8 mouse cellular contexts compared by ENCODE assay signal in the genomic region with DNA sequence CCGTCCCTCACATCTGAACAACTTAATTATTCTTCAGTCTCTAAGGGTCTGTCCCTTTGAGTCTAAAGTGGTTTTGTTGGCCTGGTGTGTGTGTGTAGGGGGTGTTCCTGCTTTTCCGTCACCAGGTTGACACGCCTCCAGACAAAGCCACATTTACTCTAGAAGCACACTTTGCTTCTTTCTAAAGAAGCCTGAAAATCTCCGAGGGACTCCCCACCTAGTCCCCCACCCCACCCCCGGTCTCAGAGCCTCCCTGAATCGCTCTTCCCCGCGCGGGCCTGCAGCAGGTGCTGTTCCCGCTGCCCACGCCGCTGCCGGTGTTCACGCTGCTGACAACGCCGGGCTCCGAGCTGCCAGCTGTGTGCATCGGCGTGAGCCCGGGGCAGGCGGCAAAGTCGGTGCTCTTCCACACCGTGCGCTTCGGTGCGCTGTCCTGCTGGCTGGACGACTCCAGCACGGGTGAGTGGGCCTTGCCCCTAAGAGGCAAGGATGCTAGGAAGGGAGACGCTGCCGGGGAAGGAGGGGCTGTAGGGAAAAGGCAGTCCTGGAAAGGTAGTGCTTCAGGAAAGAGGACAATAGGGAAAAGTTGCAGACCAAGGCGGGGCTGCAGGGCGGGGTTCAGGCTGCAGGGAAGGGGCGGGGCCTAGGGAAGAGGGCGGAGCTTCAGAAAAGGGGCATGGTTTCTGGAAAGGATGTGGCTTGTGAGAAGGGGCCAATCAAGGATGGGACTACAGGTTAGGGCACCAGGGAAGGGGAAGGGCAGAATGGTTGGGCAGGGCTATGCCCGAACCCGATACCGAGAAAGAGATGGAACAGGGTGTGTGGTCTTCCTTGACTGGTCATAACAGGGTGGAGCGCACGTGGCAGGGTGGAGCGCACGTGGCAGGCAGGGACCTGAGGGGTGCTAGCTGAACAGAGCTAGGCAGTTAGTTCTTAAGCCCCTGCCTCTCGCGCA. TPM values are rescaled to one million over a fixed set of nuclear protein-coding genes. Genes with fewer than 3 reads are reported as not detected.
DNase-seq lines count a peak whose midpoint lies in the region; ATAC-seq and TF ChIP-seq lines count a peak whose summit lies in the region.

No protein-coding gene starts in this region.

- 3% methylated on average over 43 of the region's 43 CpGs for WGBS in bone marrow, adult 2 months
- 5% methylated on average over 43 of the region's 43 CpGs for WGBS in forebrain, embryonic 15.5 days
- 7% methylated on average over 43 of the region's 43 CpGs for WGBS in hindbrain, embryonic 12.5 days
- 7% methylated on average over 43 of the region's 43 CpGs for WGBS in limb, embryonic 10.5 days
- WGBS in midbrain, embryonic 10.5 days: 6% methylated on average over 43 of the region's 43 CpGs
- 5% methylated on average over 43 of the region's 43 CpGs for whole genome bisulfite sequencing in small intestine, adult 2 months

- peak overlapping the region; percentile 85 for H3K27ac ChIP-seq in CH12.LX (ENCODE audit: insufficient read depth, low read depth)
- H3K27ac ChIP-seq in bone marrow, adult 2 months (ENCODE audit: control insufficient read depth, insufficient read depth, low read depth, low read length, poor library complexity): peak overlapping the region; percentile 72
- H3K27ac ChIP-seq in forebrain, embryonic 15.5 days (replicated peaks): peak overlapping the region; percentile 47; the same call in 1 of the 2 replicates
- H3K27ac ChIP-seq in hindbrain, embryonic 12.5 days: peak overlapping the region; percentile 44; the same call in 1 of the 2 replicates
- peak overlapping the region; percentile 92 for H3K27ac ChIP-seq in limb, embryonic 10.5 days
- peak overlapping the region; percentile 88 for H3K27ac ChIP-seq in midbrain, embryonic 10.5 days (replicated peaks)
- no peak overlapping the region for H3K27ac ChIP-seq in small intestine, adult 2 months (ENCODE audit: insufficient read depth, low read depth, low read length)

- TF ChIP-seq EP300 in CH12.LX (IDR thresholded peaks at IDR 0.05; ENCODE audit: low read length): peak; percentile 17; the same call in 1 of the 2 replicates

- H3K79me2 ChIP-seq in CH12.LX (replicated peaks; ENCODE audit: control insufficient read depth, extremely low read depth, insufficient read depth, poor library complexity, severe bottlenecking): no peaks in the 10 kb centered on the region

- no peaks in the 10 kb centered on the region for H3K27me3 ChIP-seq in CH12.LX (replicated peaks)
- 0 out of 2 replicates have a peak, but pooled peaks cover 5% of the 10 kb centered on the region for H3K27me3 ChIP-seq in forebrain, embryonic 15.5 days
- H3K27me3 ChIP-seq in hindbrain, embryonic 12.5 days: peaks cover 15% of the 10 kb centered on the region
- H3K27me3 ChIP-seq in limb, embryonic 10.5 days (ENCODE audit: low read depth, poor library complexity, severe bottlenecking): peaks cover 7% of the 10 kb centered on the region; the same call in 1 of the 2 replicates
- H3K27me3 ChIP-seq in midbrain, embryonic 10.5 days (ENCODE audit: low read depth, poor library complexity, severe bottlenecking): peaks cover 18% of the 10 kb centered on the region
- H3K27me3 ChIP-seq in small intestine, adult 2 months (ENCODE audit: control insufficient read depth, insufficient read depth, low read length): no peaks in the 10 kb centered on the region

- peaks cover 76 to 88% of the 10 kb centered on the region in 2 experiments for H3K36me3 ChIP-seq in CH12.LX (replicated peaks in 1 of 2; ENCODE audit: control insufficient read depth in 1 of 2, insufficient read depth in 1 of 2, low read length in 1 of 2)
- no peaks in the 10 kb centered on the region for H3K36me3 ChIP-seq in forebrain, embryonic 15.5 days
- H3K36me3 ChIP-seq in hindbrain, embryonic 12.5 days: no peaks in the 10 kb centered on the region
- H3K36me3 ChIP-seq in limb, embryonic 10.5 days: peaks cover 3% of the 10 kb centered on the region; the same call in 1 of the 2 replicates
- no peaks in the 10 kb centered on the region for H3K36me3 ChIP-seq in midbrain, embryonic 10.5 days
- H3K36me3 ChIP-seq in small intestine, adult 2 months (ENCODE audit: control insufficient read depth, insufficient read depth, low read length): no peaks in the 10 kb centered on the region

- peak overlapping the region in 1 of 3 experiments; percentile 42 for H3K4me3 ChIP-seq in CH12.LX (replicated peaks in 1 of 3; ENCODE audit: low read depth in 2 of 3, low read length in 2 of 3, poor library complexity in 1 of 3)
- H3K4me3 ChIP-seq in bone marrow, adult 2 months (replicated peaks; ENCODE audit: control insufficient read depth, low read depth, low read length): peak overlapping the region; percentile 74
- peak overlapping the region; percentile 46 for H3K4me3 ChIP-seq in forebrain, embryonic 15.5 days
- peak overlapping the region; percentile 48 for H3K4me3 ChIP-seq in hindbrain, embryonic 12.5 days
- H3K4me3 ChIP-seq in limb, embryonic 10.5 days: peak overlapping the region; percentile 67
- H3K4me3 ChIP-seq in midbrain, embryonic 10.5 days: peak overlapping the region; percentile 67
- peak overlapping the region; percentile 52 for H3K4me3 ChIP-seq in small intestine, adult 2 months (ENCODE audit: low read depth, low read length)

- ATAC-seq in forebrain, embryonic 15.5 days (replicated peaks): peak; percentile 76
- ATAC-seq in hindbrain, embryonic 12.5 days (ENCODE audit: low FRiP score): peak; percentile 67
- ATAC-seq in cerebellum, adult (ENCODE audit: insufficient number of reproducible peaks, low FRiP score, low TSS enrichment): no peak

- TF ChIP-seq RAD21 in CH12.LX (IDR thresholded peaks at IDR 0.05; ENCODE audit: low read depth, low read length): no peak

- in situ Hi-C loops in CH12.LX (cut with MboI; ENCODE audit: low pct_ligation_motif_present, low pct_unique_long_range_greater_than_20kb, low sequenced_read_pairs): no loop called here

- no peak overlapping the region for H3K4me2 ChIP-seq in CH12.LX (ENCODE audit: insufficient read depth, low read depth, poor library complexity, severe bottlenecking)
- peak overlapping the region; percentile 83 for H3K4me2 ChIP-seq in forebrain, embryonic 15.5 days (replicated peaks)
- H3K4me2 ChIP-seq in hindbrain, embryonic 12.5 days (replicated peaks): peak overlapping the region; percentile 92

- H3K4me1 ChIP-seq in CH12.LX (ENCODE audit: control insufficient read depth in 1 of 2, insufficient read depth in 2 of 2): peaks cover 6 to 67% of the 10 kb centered on the region in 2 experiments; a peak in 2 of 4 replicates
- peaks cover 3% of the 10 kb centered on the region for H3K4me1 ChIP-seq in bone marrow, adult 2 months (ENCODE audit: control insufficient read depth, insufficient read depth, low read length)
- peaks cover 10% of the 10 kb centered on the region for H3K4me1 ChIP-seq in forebrain, embryonic 15.5 days
- H3K4me1 ChIP-seq in hindbrain, embryonic 12.5 days: peaks cover 10% of the 10 kb centered on the region; the same call in 1 of the 2 replicates
- H3K4me1 ChIP-seq in limb, embryonic 10.5 days: peaks cover 13% of the 10 kb centered on the region
- peaks cover 10% of the 10 kb centered on the region for H3K4me1 ChIP-seq in midbrain, embryonic 10.5 days
- H3K4me1 ChIP-seq in small intestine, adult 2 months (ENCODE audit: control insufficient read depth, insufficient read depth, insufficient read length, low read length): peaks cover 6% of the 10 kb centered on the region; the same call in 1 of the 2 replicates

- TF ChIP-seq CTCF in CH12.LX (conservative IDR thresholded peaks at IDR 0.05 in 1 of 2, IDR thresholded peaks at IDR 0.05 in 1 of 2; ENCODE audit: low read depth in 2 of 2, low read length in 2 of 2): no peak
- TF ChIP-seq CTCF in bone marrow, adult 2 months (IDR thresholded peaks at IDR 0.05; ENCODE audit: control insufficient read depth, insufficient read depth, low read length): no peak
- TF ChIP-seq CTCF in small intestine, adult 2 months (IDR thresholded peaks at IDR 0.05; ENCODE audit: extremely low read depth, insufficient read length, insufficient replicate concordance, low read depth, low read length): no peak

- dilution Hi-C loops in CH12.LX (cut with MboI; ENCODE audit: extremely low pct_ligation_motif_present, extremely low pct_unique_long_range_greater_than_20kb, low sequenced_read_pairs): no loop called here

- H3K9me3 ChIP-seq in CH12.LX (replicated peaks; ENCODE audit: low read length): peaks cover 32% of the 10 kb centered on the region
- no peaks in the 10 kb centered on the region for H3K9me3 ChIP-seq in forebrain, embryonic 15.5 days
- no peaks in the 10 kb centered on the region for H3K9me3 ChIP-seq in hindbrain, embryonic 12.5 days (replicated peaks)
- no peaks in the 10 kb centered on the region for H3K9me3 ChIP-seq in limb, embryonic 10.5 days (replicated peaks)
- H3K9me3 ChIP-seq in midbrain, embryonic 10.5 days (replicated peaks): no peaks in the 10 kb centered on the region

- H3K9ac ChIP-seq in CH12.LX (ENCODE audit: insufficient read depth, low read depth): no peak overlapping the region
- peak overlapping the region; percentile 54 for H3K9ac ChIP-seq in forebrain, embryonic 15.5 days (replicated peaks)
- peak overlapping the region; percentile 67 for H3K9ac ChIP-seq in hindbrain, embryonic 12.5 days

- TF ChIP-seq POLR2A in CH12.LX (IDR thresholded peaks at IDR 0.05; ENCODE audit: low read depth, low read length): peak; percentile 49; the same call in 1 of the 2 replicates
- peak; percentile 34; the same call in 1 of the 2 replicates for TF ChIP-seq POLR2A in bone marrow, adult 2 months (IDR thresholded peaks at IDR 0.05; ENCODE audit: borderline replicate concordance, control insufficient read depth, low read depth, low read length)
- no peak for TF ChIP-seq POLR2A in small intestine, adult 2 months (IDR thresholded peaks at IDR 0.05; ENCODE audit: low read depth, low read length)

- DNase-seq in CH12.LX (ENCODE audit: extremely low read depth): peak; percentile 93
- peak; percentile 90 for DNase-seq in limb, embryonic 10.5 days (ENCODE audit: low spot score)
- DNase-seq in midbrain, embryonic 10.5 days (ENCODE audit: low spot score): peak; percentile 87

RNA-seq across cellular contexts. Expression of gene Map4k1, which starts 19.1 kb away (rescaled TPM):
- 183 and 195 TPM in 2 replicates for total RNA-seq in CH12.LX (2012; rRNA removed)
- 112 and 114 TPM in 2 replicates for total RNA-seq in CH12.LX (2014; rRNA removed)
- polyA plus RNA-seq in CH12.LX (2012; ENCODE audit: insufficient read length, low read depth): 395 and 401 TPM in 2 replicates
- polyA plus RNA-seq in bone marrow, adult 2 months (2011; ENCODE audit: insufficient read depth, insufficient read length, low replicate concordance, missing spikeins): 43.0 and 111 TPM in 2 replicates
- polyA plus RNA-seq in forebrain, embryonic 15.5 days (2015; fragmentation: Nextera tagmentation; extraction: Ambion mirVana): 5.5 and 7.7 TPM in 2 replicates
- polyA plus RNA-seq in hindbrain, embryonic 12.5 days (2016; fragmentation: Nextera tagmentation; extraction: Ambion mirVana): 4.9 and 5.4 TPM in 2 replicates
- 18.9 and 19.4 TPM in 2 replicates for polyA plus RNA-seq in limb, embryonic 10.5 days (2016; fragmentation: Nextera tagmentation; extraction: Ambion mirVana)
- polyA plus RNA-seq in midbrain, embryonic 10.5 days (2016; fragmentation: Nextera tagmentation; extraction: Ambion mirVana): 7.9 and 11.4 TPM in 2 replicates
- polyA plus RNA-seq in small intestine, adult 2 months (2012; rRNA removed): 11.1 and 21.3 TPM in 2 replicates

RNA-seq across cellular contexts. Expression of gene Eif3k, which starts 19.3 kb away (rescaled TPM):
- total RNA-seq in CH12.LX (2012; rRNA removed): 513 and 551 TPM in 2 replicates
- 595 and 658 TPM in 2 replicates for total RNA-seq in CH12.LX (2014; rRNA removed)
- 580 and 584 TPM in 2 replicates for polyA plus RNA-seq in CH12.LX (2012; ENCODE audit: insufficient read length, low read depth)
- 184 and 225 TPM in 2 replicates for polyA plus RNA-seq in bone marrow, adult 2 months (2011; ENCODE audit: insufficient read depth, insufficient read length, low replicate concordance, missing spikeins)
- 303 and 307 TPM in 2 replicates for polyA plus RNA-seq in forebrain, embryonic 15.5 days (2015; fragmentation: Nextera tagmentation; extraction: Ambion mirVana)
- polyA plus RNA-seq in hindbrain, embryonic 12.5 days (2016; fragmentation: Nextera tagmentation; extraction: Ambion mirVana): 298 and 331 TPM in 2 replicates
- polyA plus RNA-seq in limb, embryonic 10.5 days (2016; fragmentation: Nextera tagmentation; extraction: Ambion mirVana): 446 and 467 TPM in 2 replicates
- 402 and 429 TPM in 2 replicates for polyA plus RNA-seq in midbrain, embryonic 10.5 days (2016; fragmentation: Nextera tagmentation; extraction: Ambion mirVana)
- polyA plus RNA-seq in small intestine, adult 2 months (2012; rRNA removed): 135 and 169 TPM in 2 replicates

RNA-seq across cellular contexts. Expression of gene Actn4, which starts 38.8 kb away (rescaled TPM):
- total RNA-seq in CH12.LX (2012; rRNA removed): 62.9 and 63.4 TPM in 2 replicates
- total RNA-seq in CH12.LX (2014; rRNA removed): 45.9 and 56.9 TPM in 2 replicates
- polyA plus RNA-seq in CH12.LX (2012; ENCODE audit: insufficient read length, low read depth): 127 and 145 TPM in 2 replicates
- polyA plus RNA-seq in bone marrow, adult 2 months (2011; ENCODE audit: insufficient read depth, insufficient read length, low replicate concordance, missing spikeins): 60.5 and 66.0 TPM in 2 replicates
- 134 TPM in 2 replicates for polyA plus RNA-seq in forebrain, embryonic 15.5 days (2015; fragmentation: Nextera tagmentation; extraction: Ambion mirVana)
- 194 and 200 TPM in 2 replicates for polyA plus RNA-seq in hindbrain, embryonic 12.5 days (2016; fragmentation: Nextera tagmentation; extraction: Ambion mirVana)
- 253 and 285 TPM in 2 replicates for polyA plus RNA-seq in limb, embryonic 10.5 days (2016; fragmentation: Nextera tagmentation; extraction: Ambion mirVana)
- polyA plus RNA-seq in midbrain, embryonic 10.5 days (2016; fragmentation: Nextera tagmentation; extraction: Ambion mirVana): 236 and 239 TPM in 2 replicates
- 506 and 1,069 TPM in 2 replicates for polyA plus RNA-seq in small intestine, adult 2 months (2012; rRNA removed)
